Mouse (Mus musculus) midbrain, embryonic 13.5 days (tissue): ENCODE data around the gene Zfp607b. TPM values are rescaled to one million over a fixed set of nuclear protein-coding genes. Genes with fewer than 3 reads are reported as not detected.

ENCODE experiments used
- ATAC-seq: fragments of 200-750 bp; cut with Nextera tagmentation; 2 replicates; pipeline ENCODE4 v1.8.0; 2017; ENCODE audit warnings: mild to moderate bottlenecking, moderate TSS enrichment, moderate library complexity
- H3K27ac ChIP-seq: fragments of 300-500 bp; sonication (generic); 2 replicates; pipeline ENCODE4 v1.5.1; 2015; ENCODE audit warnings: inconsistent platforms, mild to moderate bottlenecking, moderate library complexity
- H3K27me3 ChIP-seq: fragments of 300-500 bp; sonication (generic); 2 replicates; pipeline ENCODE4 v1.6.1; 2015; ENCODE audit warnings: mild to moderate bottlenecking, inconsistent platforms
- H3K36me3 ChIP-seq: fragments of 300-500 bp; sonication (generic); 2 replicates; pipeline ENCODE4 v1.6.1; 2015; ENCODE audit warnings: mild to moderate bottlenecking, inconsistent platforms
- H3K4me1 ChIP-seq: fragments of 300-500 bp; sonication (generic); replicated peaks from 2 replicates; pipeline ENCODE4 v1.6.1; 2015; ENCODE audit warnings: inconsistent platforms
- H3K4me2 ChIP-seq: fragments of 300-500 bp; sonication (generic); replicated peaks from 2 replicates; pipeline ENCODE4 v1.6.1; 2015; ENCODE audit warnings: moderate library complexity, mild to moderate bottlenecking, inconsistent platforms
- H3K4me3 ChIP-seq: fragments of 300-500 bp; sonication (generic); replicated peaks from 2 replicates; pipeline ENCODE4 v1.5.1; 2015; ENCODE audit warnings: mild to moderate bottlenecking, inconsistent platforms
- H3K9ac ChIP-seq: fragments of 300-500 bp; sonication (generic); replicated peaks from 2 replicates; pipeline ENCODE4 v1.6.1; 2015; ENCODE audit warnings: mild to moderate bottlenecking, inconsistent platforms
- H3K9me3 ChIP-seq: fragments of 300-500 bp; sonication (generic); 2 replicates; pipeline ENCODE4 v1.6.1; 2016; ENCODE audit warnings: mild to moderate bottlenecking, inconsistent platforms
- WGBS: fragments of 180-500 bp; shearing (Covaris S2); methylation state at CpG from one replicate; pipeline ENCODE4 v1.1.7; 2015; 5-methylcytosine and 5-hydroxymethylcytosine counted together
- polyA plus RNA-seq: library from polyadenylated mRNA; unstranded; fragments of >200 nt; fragmentation: Nextera tagmentation; extraction: Ambion mirVana; gene quantifications from 2 replicates; pipeline ENCODE4 v1.2.1, GENCODE M21; 2015

Zfp607b gene
- polyA plus RNA-seq, result 12.8 and 13.2 TPM in 2 replicates

GRCm38 (mm10) chr7:27688815-27689612 lies at the start of gene Zfp607b:
Gene Zfp607b, plus strand, starts transcription at chr7:27689340.
- no peaks in the 10 kb centered on the region for H3K27me3 ChIP-seq
- ATAC-seq, result peak; percentile 99
- H3K4me2 ChIP-seq, result peak within 1 kb of the TSS; percentile 70
- peak within 1 kb of the TSS; percentile 85 for H3K27ac ChIP-seq
- 0 out of 2 replicates have a peak, but pooled peaks cover 4% of the 10 kb centered on the region for H3K36me3 ChIP-seq
- peaks cover 20% of the 10 kb centered on the region for H3K4me1 ChIP-seq
- WGBS, result under 1% methylated on average over 19 of the region's 19 CpGs
- H3K4me3 ChIP-seq, result peak within 1 kb of the TSS; percentile 51
- peak within 1 kb of the TSS; percentile 70 for H3K9ac ChIP-seq
- no peaks in the 10 kb centered on the region for H3K9me3 ChIP-seq

GRCm38 (mm10) chr7:27644471-27644870 lies 44.7 kb upstream of the Zfp607b start:
- Histone ChIP-seq H3K4me1 (no peaks in the 10 kb centered on the region), H3K27ac (no peak overlapping the region), H3K4me3 (no peak overlapping the region), H3K27me3 (no peaks in the 10 kb centered on the region), H3K9ac (no peak overlapping the region), H3K9me3 (no peaks in the 10 kb centered on the region), H3K4me2 (no peak overlapping the region), H3K36me3 (peaks cover 6% of the 10 kb centered on the region; the same call in 1 of the 2 replicates)
- ATAC-seq, result no peak
- 65% methylated on average over 1 of the region's 1 CpGs for WGBS

- Histone ChIP-seq H3K27me3 (no peaks in the 10 kb centered on the region), H3K4me1 (no peaks in the 10 kb centered on the region; the same call in 1 of the 2 replicates), H3K4me2 (no peak overlapping the region), H3K36me3 (no peaks in the 10 kb centered on the region), H3K9me3 (no peaks in the 10 kb centered on the region), H3K27ac (no peak overlapping the region), H3K9ac (no peak overlapping the region), H3K4me3 (no peak overlapping the region)
- WGBS, result 85% methylated on average over 7 of the region's 7 CpGs
- no peak for ATAC-seq
These were observed 42.6 kb upstream of the Zfp607b start for GRCm38 (mm10) chr7:27646516-27646915.

- Histone ChIP-seq H3K9me3 (no peaks in the 10 kb centered on the region), H3K27ac (no peak overlapping the region)
- 84% methylated on average over 6 of the region's 6 CpGs for WGBS
These were observed 41.7 kb upstream of the Zfp607b start for GRCm38 (mm10) chr7:27647281-27648002.

GRCm38 (mm10) chr7:27649723-27650122 lies 39.4 kb upstream of the Zfp607b start:
- Histone ChIP-seq H3K4me3 (no peak overlapping the region), H3K27me3 (peaks cover 11% of the 10 kb centered on the region; the same call in 1 of the 2 replicates), H3K36me3 (no peaks in the 10 kb centered on the region), H3K27ac (no peak overlapping the region), H3K9ac (no peak overlapping the region), H3K4me1 (peaks cover 16% of the 10 kb centered on the region), H3K4me2 (no peak overlapping the region), H3K9me3 (no peaks in the 10 kb centered on the region)
- ATAC-seq, result no peak
- WGBS, result 95% methylated on average over 11 of the region's 11 CpGs

More at GRCm38 (mm10) chr7:27647281-27648002, 41.7 kb upstream of the Zfp607b start:
- Histone ChIP-seq H3K4me2 (no peak overlapping the region), H3K36me3 (no peaks in the 10 kb centered on the region), H3K9ac (no peak overlapping the region), H3K27me3 (peaks cover 4% of the 10 kb centered on the region; the same call in 1 of the 2 replicates), H3K4me3 (no peak overlapping the region), H3K4me1 (no peaks in the 10 kb centered on the region; the same call in 1 of the 2 replicates)
- no peak for ATAC-seq

- Histone ChIP-seq H3K4me3 (no peak overlapping the region), H3K36me3 (peaks cover 5% of the 10 kb centered on the region), H3K27ac (no peak overlapping the region), H3K9ac (no peak overlapping the region), H3K9me3 (no peaks in the 10 kb centered on the region), H3K4me1 (peaks cover 25% of the 10 kb centered on the region), H3K27me3 (peaks cover 19% of the 10 kb centered on the region), H3K4me2 (no peak overlapping the region)
- no peak for ATAC-seq
- WGBS, result 6% methylated on average over 10 of the region's 10 CpGs
These were observed 38.2 kb upstream of the Zfp607b start for GRCm38 (mm10) chr7:27650949-27651348.

GRCm38 (mm10) chr7:27653681-27654437 lies 35.3 kb upstream of the Zfp607b start, which contains the start of gene Ttc9b:
Gene Ttc9b, plus strand, starts transcription at chr7:27653915.
- peak within 1 kb of the TSS; percentile 95 for H3K27ac ChIP-seq
- peaks cover 32% of the 10 kb centered on the region for H3K27me3 ChIP-seq
- H3K36me3 ChIP-seq, result peaks cover 33% of the 10 kb centered on the region
- H3K4me3 ChIP-seq, result peak within 1 kb of the TSS; percentile 71
- H3K9ac ChIP-seq, result peak within 1 kb of the TSS; percentile 87
- peak; percentile 83 for ATAC-seq
- under 1% methylated on average over 59 of the region's 62 CpGs for whole genome bisulfite sequencing
- H3K4me2 ChIP-seq, result peak within 1 kb of the TSS; percentile 77
- peaks cover 31% of the 10 kb centered on the region for H3K4me1 ChIP-seq
- H3K9me3 ChIP-seq, result no peaks in the 10 kb centered on the region

GRCm38 (mm10) chr7:27654607-27655276 lies 34.4 kb upstream of the Zfp607b start:
- WGBS, result 68% methylated on average over 20 of the region's 20 CpGs
- Histone ChIP-seq H3K4me2 (peak overlapping the region; percentile 77), H3K4me1 (peaks cover 31% of the 10 kb centered on the region), H3K36me3 (peaks cover 42% of the 10 kb centered on the region), H3K9ac (no peak overlapping the region), H3K27ac (peak overlapping the region; percentile 95), H3K4me3 (peak overlapping the region; percentile 71), H3K9me3 (no peaks in the 10 kb centered on the region), H3K27me3 (peaks cover 41% of the 10 kb centered on the region)
- ATAC-seq, result no peak

GRCm38 (mm10) chr7:27655545-27655944 lies 33.6 kb upstream of the Zfp607b start:
- Histone ChIP-seq H3K36me3 (peaks cover 50% of the 10 kb centered on the region), H3K9ac (no peak overlapping the region; the same call in 1 of the 2 replicates), H3K27ac (no peak overlapping the region), H3K4me1 (peaks cover 31% of the 10 kb centered on the region), H3K4me2 (no peak overlapping the region), H3K27me3 (peaks cover 42% of the 10 kb centered on the region), H3K4me3 (no peak overlapping the region), H3K9me3 (no peaks in the 10 kb centered on the region)
- no peak for ATAC-seq
- WGBS, result 81% methylated on average over 11 of the region's 11 CpGs

- Histone ChIP-seq H3K9me3 (no peaks in the 10 kb centered on the region), H3K36me3 (peaks cover 61% of the 10 kb centered on the region), H3K27me3 (peaks cover 42% of the 10 kb centered on the region), H3K9ac (no peak overlapping the region), H3K4me1 (peaks cover 31% of the 10 kb centered on the region), H3K27ac (no peak overlapping the region), H3K4me2 (no peak overlapping the region), H3K4me3 (no peak overlapping the region)
- 91% methylated on average over 16 of the region's 16 CpGs for WGBS
- ATAC-seq, result no peak
These were observed 32.5 kb upstream of the Zfp607b start for GRCm38 (mm10) chr7:27656600-27656999.

- no peak overlapping the region for H3K27ac ChIP-seq
- peak overlapping the region; percentile 28; the same call in 1 of the 2 replicates for H3K9ac ChIP-seq
- H3K4me2 ChIP-seq, result no peak overlapping the region
- H3K27me3 ChIP-seq, result peaks cover 33% of the 10 kb centered on the region
- H3K9me3 ChIP-seq, result no peaks in the 10 kb centered on the region
- no peak for ATAC-seq
- peaks cover 71% of the 10 kb centered on the region for H3K36me3 ChIP-seq
- WGBS, result 29% methylated on average over 53 of the region's 53 CpGs
- H3K4me1 ChIP-seq, result peaks cover 28% of the 10 kb centered on the region
- H3K4me3 ChIP-seq, result no peak overlapping the region
These were observed 31.2 kb upstream of the Zfp607b start for GRCm38 (mm10) chr7:27657824-27658395.
